Mouse (Mus musculus): ENCODE measurements around the gene Glb1.

DNA sequence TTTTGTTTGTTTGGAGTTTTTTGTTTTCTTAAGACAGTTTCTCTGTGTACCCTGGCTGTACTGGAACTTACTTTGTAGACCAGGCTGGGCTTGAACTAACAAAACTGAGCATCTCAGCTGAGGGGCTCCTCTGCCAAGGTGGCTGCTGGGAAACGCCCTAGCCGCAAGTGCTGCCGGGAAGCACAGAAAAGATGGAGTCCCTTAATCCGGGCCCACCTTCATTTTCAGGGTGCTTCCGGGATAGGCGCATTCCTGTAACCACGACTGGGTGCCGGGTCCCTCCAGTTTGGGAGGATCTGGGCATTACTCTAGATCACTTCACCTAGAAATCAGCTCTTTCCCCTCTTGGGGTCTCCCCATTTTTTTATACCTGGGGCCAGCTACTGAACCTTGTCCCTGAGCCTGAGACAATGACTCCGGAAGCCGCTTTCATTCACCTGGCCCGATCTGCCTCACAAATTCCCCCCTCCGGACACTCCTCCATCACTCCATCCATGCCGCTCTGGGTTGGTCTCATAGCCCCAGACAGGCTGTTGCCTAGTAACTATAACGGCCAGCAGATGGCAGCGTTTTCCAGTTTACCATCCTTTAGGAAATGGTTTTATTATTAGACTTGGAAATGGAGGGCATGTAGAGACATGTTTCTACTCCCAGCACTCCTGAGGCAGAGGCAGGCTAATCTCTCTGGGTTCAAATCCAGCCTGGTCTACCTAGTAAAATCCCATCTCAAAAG lies 99.1 kb downstream of the Glb1 start:
- TF ChIP-seq POLR2A (IDR thresholded peaks at IDR 0.05; ENCODE audit: control insufficient read depth in 1 of 2, insufficient read depth in 1 of 2, low read depth in 1 of 2, low read length in 2 of 2, poor library complexity in 1 of 2) = no peak
- TF ChIP-seq CTCF (IDR thresholded peaks at IDR 0.05 in 2 of 3, conservative IDR thresholded peaks at IDR 0.05 in 1 of 3; ENCODE audit: control insufficient read depth in 1 of 3, insufficient read depth in 1 of 3, low read depth in 2 of 3, low read length in 3 of 3, poor library complexity in 1 of 3, severe bottlenecking in 1 of 3) = peak; percentile 51 to 85 (median 58)
- no peak for TF ChIP-seq USF1 (IDR thresholded peaks at IDR 0.05; ENCODE audit: low read depth, low read length)
- TF ChIP-seq TCF12 (IDR thresholded peaks at IDR 0.05; ENCODE audit: low read depth, low read length) = no peak

Measured in MEL (cell line).